Mouse (Mus musculus) large intestine, adult 2 months (tissue): Measurements from ENCODE around the gene Faah. TPM values are rescaled to one million over a fixed set of nuclear protein-coding genes. Genes with fewer than 3 reads are reported as not detected.

Experiments
- DNase-seq: peaks from one replicate; pipeline ENCODE4 v3.0.0-alpha.2; 2012; ENCODE audit warnings: low read depth, low spot score
- WGBS: fragments of 180-500 bp; shearing (Covaris S2); methylation state at CpG from one replicate; pipeline ENCODE4 v1.1.7; 2018; 5-methylcytosine and 5-hydroxymethylcytosine counted together
- polyA plus RNA-seq: library from polyadenylated mRNA; depleted of rRNA; stranded (reverse); fragments of >200 nt; gene quantifications from 2 replicates; pipeline ENCODE4 v1.2.3, GENCODE M21; 2012

The Faah gene
- polyA plus RNA-seq, 1 experiment = 58.1 TPM

- WGBS = 14% methylated on average over 3 of the region's 3 CpGs
Measured at GRCm38 (mm10) chr4:115955494-115955775, 62.3 kb downstream of the Faah start.

DNA sequence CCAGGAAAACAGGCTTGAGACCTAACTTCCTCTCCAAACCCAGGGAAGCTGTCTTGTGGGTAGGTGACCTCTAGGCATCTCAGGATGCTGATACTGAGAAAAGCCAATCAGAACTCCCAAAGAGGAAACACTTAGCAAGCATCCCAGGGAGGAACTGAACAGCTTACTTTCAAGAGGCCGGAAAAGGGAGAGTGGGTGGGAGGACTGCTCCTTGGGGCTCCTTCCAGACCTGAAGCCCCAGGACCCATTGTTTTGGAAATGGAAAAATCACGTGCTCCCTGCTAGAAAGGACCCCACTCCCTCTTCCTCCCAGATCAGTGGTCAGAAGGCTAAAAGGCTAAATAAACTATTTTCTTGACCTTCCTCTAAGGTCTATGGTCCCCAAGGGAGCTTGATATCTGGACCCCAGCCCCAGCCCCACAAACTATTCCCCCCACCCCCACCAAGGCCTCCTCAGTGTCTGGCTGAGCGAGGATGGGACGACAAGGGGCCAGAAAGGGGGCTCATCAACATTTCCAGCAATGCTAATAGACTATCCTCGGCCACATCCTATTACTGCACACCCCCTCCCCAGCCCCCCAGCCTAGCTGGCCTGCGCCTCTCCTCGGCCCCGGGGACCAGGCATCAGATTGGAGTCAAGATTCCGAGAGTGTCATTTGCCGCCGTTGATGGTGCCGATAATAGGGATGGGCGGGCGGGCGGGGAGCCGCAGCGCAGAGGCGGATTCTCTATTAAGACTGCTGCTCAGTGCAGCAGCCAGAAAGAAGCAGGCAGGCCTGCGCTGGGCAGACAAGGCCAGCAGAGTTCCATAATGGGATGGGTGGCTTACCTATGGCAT lies 62.9 kb downstream of the Faah start:
- DNase-seq = no peak
- WGBS = 7% methylated on average over 19 of the region's 19 CpGs

More at GRCm38 (mm10) chr4:115955494-115955775, 62.3 kb downstream of the Faah start:
- DNase-seq = no peak

GRCm38 (mm10) chr4:115953559-115953958 lies 64.2 kb downstream of the Faah start:
- DNase-seq = no peak
- 44% methylated on average over 5 of the region's 5 CpGs for WGBS

- DNase-seq = peak; percentile 7
- 15% methylated on average over 6 of the region's 6 CpGs for WGBS
Measured at GRCm38 (mm10) chr4:115952758-115953157, 65.0 kb downstream of the Faah start.

- 3% methylated on average over 38 of the region's 41 CpGs for WGBS
- no peak for DNase-seq
Measured at GRCm38 (mm10) chr4:115943669-115944314, 73.9 kb downstream of the Faah start.

DNA sequence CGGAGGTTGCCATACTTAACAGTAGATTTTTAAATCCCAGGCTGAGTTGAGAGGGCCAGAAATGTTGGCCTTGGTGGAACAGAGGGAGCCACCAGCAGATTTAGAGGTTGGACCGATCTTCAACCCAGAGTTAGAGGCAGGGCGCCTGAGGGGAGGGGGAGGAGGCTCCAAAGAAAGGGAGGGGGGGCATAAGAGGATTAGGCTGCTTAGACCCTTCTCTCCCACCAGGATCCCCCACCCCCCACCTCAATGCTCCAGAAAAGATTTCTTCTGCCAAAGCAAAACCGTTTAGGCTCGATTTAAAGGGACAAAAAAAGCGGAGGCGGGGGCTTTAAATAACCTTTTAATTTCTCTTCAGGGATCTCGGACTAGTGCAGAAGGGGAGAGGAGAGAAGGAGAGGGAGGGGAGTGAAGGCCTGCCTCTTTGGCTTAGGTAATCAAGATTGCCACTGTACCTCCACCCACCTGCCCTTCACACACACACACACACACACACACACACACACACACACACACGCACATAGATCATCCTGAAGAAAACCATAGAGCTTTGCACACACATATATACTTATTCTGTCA lies 76.4 kb downstream of the Faah start:
- no peak for DNase-seq
- 13% methylated on average over 9 of the region's 9 CpGs for WGBS

DNA sequence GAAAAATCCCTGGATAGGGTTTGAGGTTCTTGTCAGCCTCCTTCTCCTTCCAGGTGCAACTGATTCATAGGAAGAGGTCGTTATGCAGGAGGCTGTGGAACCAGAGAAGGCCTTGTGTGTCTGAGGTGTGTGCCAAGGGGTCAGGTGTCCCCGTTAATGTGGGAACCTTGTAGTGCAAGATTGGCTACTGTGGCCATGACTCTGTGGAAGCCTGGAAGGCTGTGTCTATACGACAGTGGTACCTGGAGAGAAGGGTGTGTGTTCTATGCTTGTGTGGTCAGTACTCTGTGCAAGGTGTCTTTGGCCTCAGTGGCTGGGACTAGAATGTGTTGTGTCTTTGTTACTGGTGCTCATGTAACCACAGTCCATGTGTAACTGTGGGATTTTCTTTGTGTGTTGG lies 77.0 kb downstream of the Faah start:
- 11% methylated on average over 3 of the region's 3 CpGs for WGBS
- no peak for DNase-seq

- DNase-seq = no peak
- 1% methylated on average over 71 of the region's 71 CpGs for WGBS
Measured at GRCm38 (mm10) chr4:115939295-115940102, 78.2 kb downstream of the Faah start, which contains the start of gene Dmbx1. Gene Dmbx1, minus strand, starts transcription at chr4:115939926.

DNA sequence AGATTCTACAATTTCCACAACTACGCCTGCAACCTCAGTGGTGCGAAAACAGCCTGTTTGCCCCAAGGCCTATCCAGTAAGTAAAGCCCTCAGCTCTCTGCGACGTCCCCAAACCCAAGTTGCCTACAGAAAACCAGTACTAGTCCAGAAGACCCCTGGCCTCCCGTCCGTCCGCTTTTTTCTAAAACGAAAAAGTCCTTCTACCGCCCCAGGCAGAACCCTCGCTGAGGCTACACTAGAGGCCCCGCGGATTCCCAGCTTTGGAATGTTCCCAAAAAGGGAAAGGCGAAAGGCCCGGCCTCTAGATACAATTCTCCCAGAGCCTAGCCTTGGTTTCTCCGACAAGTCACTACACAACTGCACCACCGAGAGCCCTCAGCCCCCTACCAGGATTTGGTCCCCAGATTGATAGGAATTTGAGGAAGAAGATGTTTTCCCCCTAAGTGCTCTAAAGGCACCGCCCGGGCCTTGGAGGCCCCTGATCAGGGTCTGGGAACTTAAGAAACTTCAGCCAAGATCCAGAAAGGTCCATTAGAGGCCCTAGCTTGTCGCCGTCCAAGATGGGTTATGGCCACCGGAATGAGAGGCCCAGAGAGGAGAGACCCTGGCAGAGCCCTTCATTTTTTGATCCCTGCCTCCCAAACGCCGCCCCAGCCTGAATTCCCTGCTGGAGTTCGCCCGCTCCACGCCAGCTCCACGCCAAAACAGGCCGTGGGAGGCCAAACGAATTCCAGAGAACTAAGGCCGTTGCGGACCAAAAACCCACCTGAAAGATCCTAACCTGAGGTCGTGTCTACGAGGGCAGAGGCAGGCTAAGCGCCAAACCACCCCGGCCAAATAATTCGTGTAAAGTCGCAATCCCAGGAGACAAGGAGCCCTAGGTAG lies 79.2 kb downstream of the Faah start:
- 7% methylated on average over 37 of the region's 37 CpGs for WGBS
- no peak for DNase-seq

- WGBS = 7% methylated on average over 19 of the region's 19 CpGs
- DNase-seq = no peak
Measured at GRCm38 (mm10) chr4:115937061-115937976, 80.4 kb downstream of the Faah start.

GRCm38 (mm10) chr4:115936646-115937045 lies 81.1 kb downstream of the Faah start:
- no peak for DNase-seq
- WGBS = 3% methylated on average over 20 of the region's 20 CpGs

GRCm38 (mm10) chr4:115935835-115936581 lies 81.7 kb downstream of the Faah start:
- 3% methylated on average over 36 of the region's 36 CpGs for WGBS
- DNase-seq = no peak

DNA sequence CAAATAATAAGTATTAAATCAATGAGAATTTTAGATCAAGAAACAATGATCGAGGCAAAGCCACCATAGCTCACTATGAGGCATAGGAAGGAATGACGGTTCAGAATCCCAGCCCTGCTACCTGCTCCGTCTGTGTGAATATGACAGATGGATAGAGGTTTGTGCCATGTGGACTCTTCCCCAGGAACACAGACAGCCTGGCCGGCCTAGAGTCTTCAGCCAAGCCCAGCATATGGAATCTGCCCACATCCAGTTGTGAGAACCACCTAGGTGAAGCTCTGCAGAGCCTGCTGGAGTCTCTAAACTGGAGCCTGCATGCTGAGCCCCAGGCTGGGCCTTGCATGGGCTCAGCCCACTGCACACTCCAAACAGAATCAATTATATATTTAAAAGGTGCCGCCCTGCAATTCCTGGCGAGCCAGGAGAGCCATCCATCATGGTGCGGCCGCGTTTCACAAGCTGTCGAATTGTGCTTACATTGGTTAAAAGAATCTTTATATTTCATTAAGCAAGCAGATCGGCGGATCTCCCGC lies 86.1 kb downstream of the Faah start:
- DNase-seq = no peak
- WGBS = 52% methylated on average over 13 of the region's 13 CpGs

- 40% methylated on average over 7 of the region's 7 CpGs for WGBS
- no peak for DNase-seq
Measured at GRCm38 (mm10) chr4:115927637-115928036, 90.1 kb downstream of the Faah start.

DNA sequence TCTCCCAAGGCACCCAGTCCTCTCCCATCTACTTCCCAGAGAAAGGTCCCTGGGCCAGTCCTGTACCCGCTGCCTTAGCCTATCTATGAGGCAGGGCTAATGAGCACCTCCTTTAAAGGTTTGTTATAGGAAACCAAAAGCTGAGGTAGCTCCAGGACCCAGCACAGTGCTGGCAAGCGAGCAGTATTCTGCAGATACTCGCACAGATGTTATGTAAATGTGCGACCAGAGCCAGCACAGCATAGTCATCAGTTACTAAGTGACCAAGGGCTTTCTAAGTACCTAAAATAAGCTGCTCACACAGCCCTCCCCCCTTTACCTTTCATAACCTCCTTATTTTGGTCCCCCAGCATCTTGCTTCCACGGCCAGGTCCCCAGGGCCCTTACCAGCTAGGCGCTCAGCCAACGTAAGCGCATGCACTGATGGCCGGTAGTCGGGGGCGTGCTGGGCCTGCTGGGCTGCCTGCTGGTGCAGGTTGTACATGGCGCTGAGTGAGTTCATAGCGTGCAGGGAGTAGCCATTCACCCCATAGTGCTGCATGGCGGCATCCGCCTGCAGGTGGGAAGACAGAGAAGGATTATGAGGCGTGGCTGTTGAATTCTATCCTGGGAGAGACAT lies 94.4 kb downstream of the Faah start:
- DNase-seq = no peak
- 75% methylated on average over 16 of the region's 16 CpGs for WGBS

DNA sequence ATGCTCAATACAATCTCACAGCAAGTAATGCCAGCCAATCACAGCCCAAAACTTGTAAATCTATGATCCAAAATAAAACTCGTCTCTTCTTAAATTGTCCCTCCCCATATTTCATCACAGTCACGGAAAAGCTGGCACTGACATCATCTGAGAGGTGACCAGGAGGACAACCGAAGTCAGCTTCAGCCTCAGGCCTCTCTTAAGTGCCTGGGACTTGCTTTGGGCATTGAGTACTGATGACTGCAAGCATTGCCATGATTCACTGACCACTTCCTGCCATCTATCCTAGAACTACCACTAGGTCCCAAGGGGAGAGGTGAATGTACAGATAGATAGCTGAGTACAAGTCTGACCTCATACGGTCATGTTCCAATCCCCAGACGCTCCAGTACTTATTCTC lies 95.0 kb downstream of the Faah start:
- no peak for DNase-seq
- 78% methylated on average over 5 of the region's 5 CpGs for WGBS

- 83% methylated on average over 16 of the region's 16 CpGs for WGBS
- no peak for DNase-seq
Measured at GRCm38 (mm10) chr4:115919911-115920310, 97.8 kb downstream of the Faah start.
